Mouse (Mus musculus) B cell, adult 2 months (primary cell): Measurements from ENCODE around the gene Fam118a.
"Not testable (repeated sequence)": the region's sequence is repeated elsewhere in the genome, so short reads cannot be mapped to it uniquely, and the experiment has no call there.

Source experiments
- DNase-seq, 2 experiments: peaks; one replicate each; pipeline ENCODE4 v3.0.0; 2022

Fam118a gene

DNA sequence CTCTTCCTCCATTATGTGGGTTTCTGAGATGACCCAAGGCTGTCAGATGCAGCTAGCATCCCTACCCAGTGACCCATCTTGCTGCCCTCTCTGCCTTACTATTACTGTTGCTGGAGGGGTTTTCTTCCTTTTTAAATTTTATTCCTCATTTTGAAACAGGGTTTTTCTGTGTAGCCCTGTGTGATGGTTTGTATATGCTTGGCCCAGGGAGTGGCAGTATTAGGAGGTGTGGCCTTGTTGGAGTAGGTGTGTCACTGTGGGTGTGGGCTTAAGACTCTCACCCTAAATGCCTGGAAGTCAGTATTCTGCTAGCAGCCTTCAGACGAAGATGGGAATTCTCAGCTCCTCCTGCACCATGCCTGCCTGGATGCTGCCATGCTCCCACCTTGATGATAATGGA is at the start of gene Fam118a:
Gene Fam118a (plus strand): TSS at position 301 of the 400 bp plus-strand sequence.
- not testable (repeated sequence) for DNase-seq

DNA sequence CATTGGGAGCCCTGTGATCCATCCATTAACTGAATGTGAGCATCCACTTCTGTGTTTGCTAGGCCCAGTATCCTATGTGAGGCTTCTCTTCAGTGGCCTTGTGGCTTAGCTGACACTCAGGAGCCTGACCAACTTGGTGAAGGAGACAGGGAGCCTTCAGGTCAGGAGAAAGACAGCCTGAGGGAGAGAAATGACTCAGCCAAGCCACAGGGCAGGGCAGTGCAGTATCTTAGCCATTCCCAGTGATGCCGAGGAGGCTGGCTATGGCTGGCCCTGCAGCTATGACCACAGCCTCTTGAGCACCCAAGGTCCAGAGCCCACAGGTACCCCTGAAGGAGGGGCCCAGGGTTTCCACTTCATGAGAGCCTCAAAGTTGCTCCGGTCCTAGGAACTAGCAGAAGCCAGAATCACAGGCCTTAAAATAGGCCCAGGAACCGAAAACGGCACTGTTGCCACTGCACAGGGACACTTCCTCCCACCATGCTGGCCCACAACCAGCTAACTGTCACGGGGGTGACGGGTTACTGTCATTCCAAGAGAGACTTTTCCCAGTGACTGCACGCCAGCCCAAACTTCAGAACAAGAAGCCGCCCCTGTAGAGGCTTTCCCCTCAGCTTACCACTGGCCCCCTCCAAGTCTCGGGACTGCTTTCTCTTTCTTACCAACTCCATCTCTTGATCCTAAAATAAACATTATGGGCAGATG is 47.0 kb upstream of the Fam118a start:
- peak in 1 of 2 experiments; percentile 24 for DNase-seq

DNA sequence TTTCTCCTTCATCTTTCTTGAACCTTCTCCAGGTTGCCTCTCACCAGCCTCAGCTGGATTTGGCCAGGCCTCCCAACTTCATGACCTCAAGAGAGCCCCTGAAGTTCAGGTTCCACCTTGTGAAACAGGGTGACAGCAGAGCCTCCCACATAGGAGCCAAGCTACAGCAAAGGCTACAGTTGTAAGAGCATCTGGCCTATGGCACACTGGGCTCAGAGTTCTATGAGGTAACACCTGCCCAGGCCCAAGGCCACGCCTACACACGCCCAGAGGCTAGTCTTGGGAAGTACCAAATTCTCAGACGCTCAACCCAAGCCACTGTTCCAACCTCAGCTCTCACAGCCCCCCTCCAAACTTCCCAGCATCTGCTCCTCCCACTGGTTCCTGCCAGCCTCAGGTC is 45.9 kb upstream of the Fam118a start:
- peak in 1 of 2 experiments; percentile 23 for DNase-seq

DNA sequence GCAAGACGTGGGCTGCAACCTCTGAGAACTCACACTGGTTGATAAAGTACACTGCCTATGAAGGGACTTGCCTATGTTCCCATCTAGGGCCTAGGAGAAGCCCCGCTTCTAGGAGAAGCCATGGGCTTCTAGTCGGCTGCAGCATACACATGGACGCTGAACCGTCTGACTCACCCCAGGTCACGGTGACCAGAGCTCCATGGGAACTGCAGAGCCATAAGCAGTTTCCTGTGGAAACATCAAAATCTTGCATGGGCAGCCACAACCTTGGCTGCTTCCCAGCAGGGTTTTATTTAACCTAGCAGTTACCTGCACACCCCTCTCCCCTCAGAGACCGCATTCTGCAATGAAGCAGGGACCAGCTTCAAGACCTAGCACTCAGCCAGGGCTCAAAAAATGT is 45.0 kb upstream of the Fam118a start:
- no peak for DNase-seq

DNA sequence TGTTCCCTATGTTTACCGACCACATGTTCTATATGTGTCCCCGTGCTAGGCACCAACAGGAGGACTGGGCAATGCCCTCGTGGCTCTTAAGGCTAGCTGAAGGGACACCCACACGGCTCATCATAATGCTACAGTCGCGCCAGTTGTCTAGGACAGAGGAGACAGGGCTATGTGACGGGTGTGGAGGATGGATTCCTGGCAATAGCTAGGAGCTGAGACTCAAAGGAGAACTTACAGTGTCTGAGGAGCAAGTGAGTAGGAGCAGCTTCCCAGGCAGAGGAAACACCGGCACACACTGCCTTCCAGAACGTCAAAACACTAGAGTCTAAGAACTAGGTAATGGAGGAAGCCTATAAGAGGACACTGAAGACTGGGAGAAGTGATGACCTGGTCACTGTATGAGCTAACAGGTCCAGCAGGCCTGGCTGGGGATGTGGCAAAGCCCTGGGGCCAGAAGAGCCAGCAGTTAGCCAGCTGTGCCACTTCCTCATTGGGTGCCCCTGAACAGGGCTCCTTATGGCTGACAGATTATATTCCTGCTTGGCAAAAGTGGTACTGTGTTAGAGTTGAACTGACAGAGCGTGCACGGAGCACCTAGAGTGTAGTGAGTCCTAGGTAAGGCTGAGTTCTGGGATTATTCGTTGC is 43.1 kb upstream of the Fam118a start:
- no peak for DNase-seq

DNA sequence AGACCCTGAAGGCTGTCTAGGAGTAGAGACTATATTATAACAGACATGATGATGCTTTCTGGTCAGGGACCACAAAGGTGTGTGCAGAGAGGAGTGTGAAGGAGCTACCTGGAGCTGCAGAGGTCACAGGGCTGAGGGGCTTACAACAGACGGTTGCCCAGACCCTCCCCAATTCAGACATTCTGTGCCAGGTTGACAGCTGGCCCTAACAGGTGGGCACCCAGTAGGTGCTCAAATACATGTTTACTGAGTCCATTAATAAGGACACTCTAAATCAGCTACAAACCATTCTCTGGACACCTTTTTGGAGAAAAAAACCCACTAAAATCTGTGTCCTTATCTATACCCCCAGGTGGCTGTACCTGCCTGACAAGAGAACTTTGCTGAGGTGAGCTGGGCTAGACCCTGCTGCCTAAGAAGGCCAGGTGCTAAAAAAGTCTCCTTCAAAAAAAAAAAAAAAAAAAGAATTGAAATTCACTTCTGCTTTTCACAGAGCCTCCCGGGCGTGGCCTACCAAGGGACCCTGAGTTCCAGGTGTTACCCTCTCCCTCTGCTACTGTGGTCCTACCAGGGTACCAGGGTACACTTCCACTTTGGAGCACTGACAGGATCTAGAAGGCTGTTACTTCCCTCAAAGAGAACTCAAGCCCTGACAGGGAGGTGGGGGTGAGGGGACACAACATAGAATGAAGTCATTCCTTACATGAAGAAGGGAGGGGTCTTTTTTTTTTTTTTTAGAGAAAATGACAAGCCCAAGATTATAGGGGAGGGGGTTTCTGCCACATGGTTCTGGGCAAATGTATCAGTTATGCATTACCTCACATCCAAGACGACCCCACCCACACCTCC is 42.4 kb upstream of the Fam118a start:
- DNase-seq: peak; percentile 68 to 72

DNA sequence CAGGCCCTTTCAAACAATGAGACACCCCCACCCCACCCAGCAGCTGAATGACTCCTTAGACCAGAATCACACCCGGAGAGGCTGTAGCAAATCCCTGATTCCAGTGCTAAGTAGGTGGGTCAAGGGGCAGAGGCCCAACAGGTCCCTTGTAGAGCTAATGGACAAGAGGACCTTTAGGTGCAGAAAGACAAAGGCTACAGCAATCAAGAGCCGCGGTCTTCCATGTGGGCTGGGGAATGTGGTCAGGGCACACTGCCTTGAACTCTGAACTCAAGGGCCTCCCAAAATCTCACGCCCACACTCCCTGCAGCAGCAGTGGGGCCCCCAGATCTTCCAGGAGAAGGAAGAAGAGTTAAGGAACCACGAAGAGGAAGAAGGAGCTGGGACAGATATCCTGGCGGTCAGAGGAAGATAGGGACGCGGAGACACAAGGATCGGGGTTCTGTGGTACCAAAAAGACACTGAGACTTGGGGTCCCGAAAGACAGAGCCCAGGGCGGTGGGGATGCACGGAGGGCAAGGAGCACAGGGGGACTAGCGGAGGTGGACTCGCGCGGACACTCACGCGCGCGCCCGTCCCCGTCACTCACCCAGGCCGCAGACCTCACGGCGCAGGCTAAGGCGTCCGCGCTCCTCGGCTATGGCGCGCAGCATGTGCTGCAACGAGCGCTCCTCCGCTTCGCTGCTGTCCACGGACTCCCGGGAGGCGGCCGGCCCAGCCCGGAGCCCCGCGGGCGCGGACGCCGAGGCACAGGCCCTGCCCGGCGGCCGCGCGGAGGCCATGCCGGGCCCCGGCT is 41.5 kb upstream of the Fam118a start:
- peak; percentile 40 to 51 for DNase-seq

DNA sequence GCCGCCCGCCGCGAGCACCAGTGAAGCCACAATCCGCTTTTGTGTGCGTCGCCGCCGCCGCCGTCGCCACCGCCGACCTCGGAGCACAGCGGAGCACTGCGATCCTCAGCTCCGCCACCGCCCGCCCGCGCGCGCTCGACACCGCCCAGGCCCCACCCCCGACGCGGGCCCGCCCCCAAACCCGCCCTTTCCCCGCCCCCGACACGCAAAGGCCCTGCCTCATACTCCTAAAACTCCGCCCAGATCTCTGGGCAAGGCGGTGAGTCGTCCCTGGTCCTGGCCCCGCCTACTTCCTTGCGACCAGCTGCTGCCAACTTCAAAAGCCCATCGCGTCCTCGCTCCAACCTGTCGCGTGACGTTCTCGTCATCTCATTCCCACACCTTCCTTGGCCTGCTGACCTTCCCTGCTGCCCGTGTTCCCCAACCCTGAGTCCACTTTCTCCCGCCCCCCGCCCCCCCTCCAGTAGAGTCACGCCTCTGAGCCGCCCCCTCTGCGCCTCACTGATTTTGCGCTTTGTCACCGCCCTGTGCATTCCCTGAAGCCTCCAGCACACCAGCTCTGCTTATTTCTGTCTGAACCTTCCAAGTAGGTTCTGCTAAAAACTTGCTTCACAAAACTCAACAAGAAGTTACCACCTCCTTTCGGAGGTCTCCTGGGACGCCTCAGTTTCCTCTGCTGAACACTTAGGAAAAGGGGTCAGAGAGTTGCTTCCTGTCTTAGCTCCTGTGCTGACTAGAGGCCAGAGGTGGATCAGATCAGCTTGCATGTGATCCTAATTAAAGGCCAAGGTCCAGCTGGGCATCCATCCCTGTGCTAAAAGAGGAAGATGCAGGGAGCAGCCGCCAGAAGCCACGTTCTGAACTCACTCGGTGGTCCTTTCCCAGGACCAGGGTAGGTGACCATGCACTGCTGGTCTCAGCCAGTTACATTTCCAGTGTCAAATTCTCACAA is 40.6 kb upstream of the Fam118a start, which contains the start of gene 5031439G07Rik:
Gene 5031439G07Rik (minus strand): TSS at position 678 of the 952 bp plus-strand sequence.
- DNase-seq: peak; percentile 86 to 88

DNA sequence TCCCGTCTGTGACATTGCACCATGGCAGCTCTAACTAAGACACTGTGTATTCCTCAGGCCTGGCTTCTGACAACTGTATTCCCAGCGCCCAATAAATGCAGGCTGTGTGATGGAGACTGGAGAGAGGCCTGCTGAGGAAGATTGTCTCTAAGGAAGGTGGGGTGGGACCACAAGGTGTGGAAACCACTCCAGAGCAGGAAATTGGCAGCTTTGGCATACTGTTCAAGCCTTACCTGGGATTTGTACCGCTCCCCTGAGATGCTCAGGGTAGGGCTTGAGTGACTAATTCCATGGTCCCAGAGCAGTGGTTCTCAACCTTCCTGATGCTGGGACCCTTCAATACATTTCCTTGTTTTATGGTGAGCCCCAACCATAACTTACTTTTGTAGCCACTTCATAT is 39.6 kb upstream of the Fam118a start:
- DNase-seq: no peak

DNA sequence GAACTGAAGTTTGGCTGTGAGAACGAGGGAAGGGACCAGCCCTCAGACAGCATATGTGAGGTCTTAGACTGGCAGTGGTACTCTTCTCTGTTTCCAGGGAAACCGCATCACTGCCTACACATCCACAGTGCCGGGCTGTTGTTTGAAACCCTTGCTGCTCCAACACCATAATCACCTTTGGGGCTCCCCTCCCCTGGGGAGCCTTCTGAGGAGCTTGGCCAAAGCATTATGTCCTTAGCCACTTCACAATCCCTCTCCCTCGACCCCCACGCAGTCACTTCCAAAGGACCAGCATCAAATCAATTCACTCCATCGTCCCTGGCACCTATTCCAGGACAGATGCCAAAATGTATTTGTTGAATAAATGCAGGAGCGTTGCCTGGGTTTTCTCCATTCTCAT is 39.0 kb upstream of the Fam118a start:
- DNase-seq: no peak

DNA sequence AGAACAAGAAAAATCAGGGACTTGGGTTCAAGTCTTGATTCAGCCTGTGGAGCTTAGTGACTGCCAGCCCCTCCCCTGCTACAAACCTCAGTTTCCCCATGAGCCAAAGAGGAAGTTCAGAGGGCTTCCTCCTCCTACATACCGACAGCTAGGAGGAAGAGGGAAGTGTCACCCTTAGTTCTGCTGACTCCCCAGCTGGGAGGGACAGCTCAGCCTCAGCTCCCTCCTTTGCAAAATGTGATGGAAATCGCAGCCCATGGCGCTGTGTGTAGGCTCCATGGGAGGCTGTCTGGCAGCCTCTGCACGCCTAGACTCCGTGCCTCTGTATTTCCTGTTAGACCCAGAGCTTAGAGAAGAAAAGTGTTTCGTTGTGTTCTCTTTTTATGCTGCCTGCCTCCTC is 34.2 kb upstream of the Fam118a start:
- DNase-seq: no peak

DNA sequence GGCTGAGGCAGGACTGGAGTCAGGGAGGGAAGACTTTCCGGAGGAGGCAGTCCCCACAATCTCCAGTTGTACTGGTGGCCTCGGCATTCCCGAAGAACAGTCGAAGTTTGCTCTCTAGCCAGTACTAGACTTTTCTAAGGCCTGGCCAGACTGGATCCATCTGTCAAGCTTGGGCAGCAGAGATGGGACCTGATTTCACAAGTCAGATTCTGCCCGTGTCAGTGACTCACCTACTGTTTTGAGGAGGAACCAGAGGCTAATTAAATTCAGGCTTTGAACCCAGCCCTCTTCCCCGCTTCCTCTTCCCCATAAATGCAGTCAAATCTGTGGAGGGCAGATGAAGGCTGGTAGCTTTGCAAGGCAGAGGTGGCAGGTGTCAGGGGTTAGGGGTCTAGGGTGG is 33.7 kb upstream of the Fam118a start:
- peak in 1 of 2 experiments; percentile 32 for DNase-seq

DNA sequence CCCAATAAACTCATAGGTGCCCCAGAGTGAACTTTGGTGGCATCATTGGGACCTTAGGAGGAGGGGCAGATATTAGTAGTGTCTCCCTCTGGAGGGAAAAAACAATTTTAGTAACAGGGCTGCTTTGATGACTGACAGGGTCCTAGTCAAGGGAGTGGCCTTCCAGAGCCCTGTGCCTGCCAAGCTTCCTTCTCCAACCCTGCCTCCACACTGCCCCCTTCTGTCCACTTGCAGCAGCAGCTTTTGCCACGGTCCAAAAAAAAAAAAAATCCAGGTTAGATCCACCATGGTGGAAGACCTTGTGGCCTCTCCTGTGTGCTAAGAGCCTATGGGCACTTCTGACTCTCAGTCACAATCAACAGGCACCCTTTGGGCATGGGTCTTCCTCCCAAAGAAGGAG is 32.8 kb upstream of the Fam118a start:
- peak; percentile 82 to 83 for DNase-seq

DNA sequence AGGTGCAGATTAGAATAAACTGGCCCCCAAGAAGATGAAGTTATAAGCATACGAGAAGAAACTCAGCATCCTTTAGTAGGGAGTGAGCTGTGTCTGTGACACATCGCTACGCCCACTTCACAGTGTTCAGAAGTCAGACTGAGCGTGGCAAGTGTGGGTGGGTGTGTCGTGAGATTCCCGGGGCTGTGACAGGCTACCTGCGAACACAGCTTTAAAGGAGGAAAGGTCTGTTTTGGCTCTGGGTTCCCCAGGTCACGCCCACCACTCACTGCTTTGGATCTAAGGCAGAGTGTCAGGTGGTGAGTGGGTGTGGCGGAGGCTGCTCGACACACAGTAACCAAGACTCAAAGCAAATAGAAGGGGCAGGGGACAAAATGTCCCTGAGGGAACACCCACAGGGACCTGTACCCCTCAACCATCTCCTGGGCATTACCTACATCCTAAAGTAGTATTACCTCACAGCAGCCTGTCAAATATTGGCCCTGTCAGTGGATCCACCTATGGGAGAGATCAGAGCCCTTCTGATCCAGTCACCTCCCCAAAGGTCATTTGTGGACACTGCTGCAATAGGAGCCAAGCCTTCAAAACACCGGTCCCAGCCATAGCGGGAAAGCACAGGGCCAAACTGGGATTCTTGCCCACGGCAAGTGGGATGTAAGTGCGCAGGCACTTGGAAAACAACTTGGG is 30.8 kb upstream of the Fam118a start:
- no peak for DNase-seq

DNA sequence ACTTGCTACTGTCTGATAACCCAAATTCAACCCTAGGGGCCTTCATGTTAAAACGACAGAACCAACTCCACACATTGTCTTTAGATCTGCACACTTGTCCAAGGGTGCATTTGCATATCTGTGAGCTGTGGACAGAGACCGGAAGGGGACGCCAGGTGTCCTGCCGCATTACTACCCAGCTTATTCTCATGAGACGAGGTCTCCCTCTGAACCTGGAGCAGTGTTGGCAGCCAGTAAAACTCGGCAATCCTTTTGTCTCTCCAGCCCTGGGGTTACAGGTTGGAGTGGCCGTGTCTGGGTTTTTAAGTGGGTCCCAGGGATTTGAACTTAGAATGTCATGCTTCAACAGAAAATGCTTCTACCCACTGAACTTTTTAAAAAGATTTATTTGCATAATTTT is 28.8 kb upstream of the Fam118a start:
- peak; percentile 49 to 52 for DNase-seq

DNA sequence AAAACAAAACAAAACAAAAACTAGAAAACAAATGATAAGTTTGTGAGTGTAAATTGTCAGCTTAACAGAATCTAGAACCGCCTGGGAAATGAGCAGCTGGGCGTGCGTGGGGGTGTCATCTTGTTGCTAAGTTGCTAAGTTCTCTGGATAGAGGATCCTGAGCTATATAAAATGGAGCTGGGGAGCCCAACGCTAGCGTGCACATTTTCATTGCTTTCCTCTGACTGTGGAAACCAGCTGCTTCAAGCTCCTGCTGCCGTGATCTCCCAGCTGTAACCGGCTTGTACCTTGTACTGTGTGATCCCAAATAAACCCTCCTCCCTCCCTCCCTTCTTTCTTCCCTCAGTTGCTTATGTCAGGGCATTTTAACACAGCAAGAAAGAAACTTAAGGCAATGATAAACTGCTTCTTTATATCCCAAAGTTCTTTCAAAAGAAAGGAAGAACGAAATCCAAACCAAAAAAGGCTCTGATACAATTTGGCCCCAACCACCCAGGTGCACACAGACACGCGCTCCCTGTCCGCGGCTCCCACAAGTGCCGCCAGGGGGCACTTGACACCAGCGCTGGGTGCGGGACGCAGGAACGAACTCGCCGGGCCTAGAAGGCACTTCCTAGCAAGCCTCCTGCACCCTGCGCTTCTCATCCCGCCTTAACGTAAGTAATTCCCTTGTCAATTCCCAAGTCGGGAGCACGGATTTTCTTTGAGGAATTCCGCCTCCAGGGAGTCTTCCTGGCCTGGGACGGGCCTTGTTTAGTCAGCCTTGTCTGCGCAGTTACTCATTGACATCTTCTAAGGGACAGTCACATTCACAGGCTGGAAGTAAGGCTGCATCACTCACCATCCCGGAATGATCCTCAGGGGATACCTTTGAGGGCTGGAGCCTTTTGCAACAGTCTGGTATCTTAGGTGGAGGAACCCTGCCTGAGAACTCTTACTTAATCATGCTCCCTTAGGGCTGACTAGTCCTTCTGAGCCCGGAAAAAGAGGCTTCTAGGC is 27.5 kb upstream of the Fam118a start:
- DNase-seq: peak; percentile 87 to 89

DNA sequence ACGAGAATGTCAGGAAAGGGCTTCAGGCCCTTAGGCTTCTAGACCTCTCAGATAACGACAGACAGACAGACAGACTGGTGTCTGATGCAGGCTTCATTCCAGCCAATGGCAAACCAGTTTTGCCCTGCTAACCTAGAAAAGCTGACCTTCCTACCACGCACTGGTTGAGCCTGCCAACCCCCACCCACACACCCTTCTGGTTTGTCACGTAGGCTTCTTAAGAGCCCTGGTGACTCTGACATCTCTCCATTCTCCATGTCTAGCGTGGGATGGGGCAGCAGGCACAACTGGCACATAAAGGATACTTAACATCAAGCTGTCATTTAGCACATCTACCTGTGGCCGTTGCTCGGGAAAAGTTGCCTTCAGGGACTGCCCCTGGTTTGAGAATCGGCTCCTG is 19.1 kb upstream of the Fam118a start:
- no peak for DNase-seq

DNA sequence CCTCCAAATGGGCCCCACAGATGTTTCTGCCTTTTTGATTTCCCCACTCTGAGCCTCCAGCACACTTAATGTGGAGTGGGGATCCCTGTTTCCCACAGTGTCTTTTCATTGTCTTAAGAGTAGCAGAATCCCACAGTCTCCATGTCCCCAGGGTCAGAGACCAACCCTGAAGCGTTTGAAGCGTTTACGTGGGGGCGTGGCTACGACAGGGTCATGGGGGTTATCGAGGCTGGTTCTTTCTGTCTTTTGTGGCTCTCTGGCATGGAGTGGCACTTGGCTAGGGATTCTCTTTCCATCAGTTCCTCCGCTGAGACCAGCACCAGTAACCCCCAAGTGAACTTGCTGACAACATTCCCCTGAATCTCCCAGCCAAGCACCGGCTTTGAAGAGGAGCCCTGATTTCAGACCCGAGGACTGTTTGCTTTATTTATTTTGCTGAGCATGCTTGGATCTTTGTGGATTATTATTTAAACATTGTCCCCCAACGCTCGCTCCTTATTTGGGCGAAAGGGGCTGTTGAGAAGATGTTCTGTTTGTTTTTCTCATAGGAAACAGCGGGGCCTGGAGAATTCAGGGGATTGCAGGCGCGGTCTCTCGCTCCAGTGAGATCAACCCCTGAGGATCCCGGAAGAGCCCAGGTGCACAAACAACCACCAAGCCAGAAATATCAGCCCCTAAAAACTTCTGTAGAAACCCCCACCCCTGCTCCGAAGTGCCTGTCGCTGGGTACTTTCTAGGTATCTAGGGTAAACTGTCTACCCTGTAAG is 16.7 kb upstream of the Fam118a start:
- no peak for DNase-seq

DNA sequence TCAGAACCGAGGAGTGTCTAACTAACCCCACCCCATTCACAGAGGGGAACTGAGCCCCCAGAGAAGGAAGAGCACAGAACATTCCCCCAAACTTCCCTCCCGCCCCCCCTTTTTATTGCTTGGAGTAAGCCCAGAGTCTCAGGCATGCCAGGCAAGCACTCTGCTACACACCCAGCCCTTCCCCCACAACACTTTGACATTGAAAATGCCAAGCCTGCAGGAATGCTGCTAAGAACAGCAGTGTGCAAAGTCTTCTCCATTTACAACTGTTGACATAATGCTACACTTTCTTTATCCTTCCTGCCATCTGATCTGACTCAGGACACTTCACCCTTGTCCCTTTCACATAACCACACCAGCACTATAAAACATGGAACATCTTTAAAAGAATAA is 16.1 kb upstream of the Fam118a start:
- no peak for DNase-seq
